Mouse (Mus musculus) 416B (cell line): ENCODE measurements around the gene Usp21.

Experiments
- DNase-seq: peaks from one replicate; pipeline ENCODE4 v3.0.0; 2011; ENCODE audit warnings: low read depth

Gene Usp21

GRCm38 (mm10) chr1:171284491-171284890, 3.3 kb downstream of the Usp21 start:
- DNase-seq, result no peak

- no peak for DNase-seq
Observed at GRCm38 (mm10) chr1:171283188-171284160, 4.3 kb downstream of the Usp21 start.

- no peak for DNase-seq
Observed at GRCm38 (mm10) chr1:171282086-171282805, 5.5 kb downstream of the Usp21 start.

- DNase-seq, result peak; percentile 86
Observed at GRCm38 (mm10) chr1:171281528-171281923, 6.3 kb downstream of the Usp21 start.

- peak; percentile 99 for DNase-seq
Observed at GRCm38 (mm10) chr1:171280916-171281527, 6.8 kb downstream of the Usp21 start, which contains the start of gene Ppox. Gene Ppox (minus strand): TSS chr1:171281186.

- no peak for DNase-seq
Observed at GRCm38 (mm10) chr1:171280250-171280915, 7.4 kb downstream of the Usp21 start.

- no peak for DNase-seq
Observed at GRCm38 (mm10) chr1:171279721-171280120, 8.1 kb downstream of the Usp21 start.

GRCm38 (mm10) chr1:171279012-171279705, 8.6 kb downstream of the Usp21 start:
- no peak for DNase-seq

GRCm38 (mm10) chr1:171278436-171278835, 9.4 kb downstream of the Usp21 start:
- DNase-seq, result no peak

GRCm38 (mm10) chr1:171277736-171278135, 10.1 kb downstream of the Usp21 start:
- no peak for DNase-seq

- DNase-seq, result no peak
Observed at GRCm38 (mm10) chr1:171276110-171276748, 11.6 kb downstream of the Usp21 start.

- no peak for DNase-seq
Observed at GRCm38 (mm10) chr1:171275144-171275734, 12.6 kb downstream of the Usp21 start.

- no peak for DNase-seq
Observed at GRCm38 (mm10) chr1:171274171-171274570, 13.6 kb downstream of the Usp21 start.

- no peak for DNase-seq
Observed at GRCm38 (mm10) chr1:171272086-171272485, 15.7 kb downstream of the Usp21 start.

- no peak for DNase-seq
Observed at GRCm38 (mm10) chr1:171271622-171272021, 16.2 kb downstream of the Usp21 start.

- no peak for DNase-seq
Observed at GRCm38 (mm10) chr1:171271196-171271595, 16.6 kb downstream of the Usp21 start.

GRCm38 (mm10) chr1:171270573-171270900, 17.3 kb downstream of the Usp21 start:
- DNase-seq, result no peak

- peak; percentile 91 for DNase-seq
Observed at GRCm38 (mm10) chr1:171269848-171270572, 17.8 kb downstream of the Usp21 start, which contains the start of gene B4galt3. Gene B4galt3 (plus strand): TSS chr1:171270328.

- DNase-seq, result peak; percentile 63
Observed at GRCm38 (mm10) chr1:171268341-171268740, 19.4 kb downstream of the Usp21 start.
